Mouse (Mus musculus): Measurements from ENCODE around the gene Plekha1. TPM values are rescaled to one million over a fixed set of nuclear protein-coding genes. Genes with fewer than 3 reads are reported as not detected.

The Plekha1 gene
- polyA plus RNA-seq, 1 experiment from 2014 or later, result 50.1 TPM

GRCm38 (mm10) chr7:130898373-130898772, 32.8 kb downstream of the Plekha1 start:
- peak; percentile 42 for DNase-seq (ENCODE audit: low spot score)
- WGBS, result 80% methylated on average over 4 of the region's 4 CpGs
- no peaks in the 10 kb centered on the region for H3K9me3 ChIP-seq (ENCODE audit: control insufficient read depth, low read length)
- no peak overlapping the region for H3K4me2 ChIP-seq (replicated peaks; ENCODE audit: low read depth, low read length)
- no peak overlapping the region for H3K9ac ChIP-seq (ENCODE audit: low read depth, low read length)
- H3K27ac ChIP-seq (ENCODE audit: low read depth, low read length), result no peak overlapping the region
- no peak overlapping the region for H3K4me3 ChIP-seq (ENCODE audit: low read depth, low read length)
- H3K4me1 ChIP-seq (replicated peaks; ENCODE audit: control insufficient read depth, insufficient read depth, low read length), result no peaks in the 10 kb centered on the region
- H3K27me3 ChIP-seq (ENCODE audit: control insufficient read depth, insufficient read depth, low read length), result no peaks in the 10 kb centered on the region
- no peaks in the 10 kb centered on the region for H3K36me3 ChIP-seq (ENCODE audit: control insufficient read depth, insufficient read depth, low read length)
- ATAC-seq (ENCODE audit: low FRiP score), result no peak

DNA sequence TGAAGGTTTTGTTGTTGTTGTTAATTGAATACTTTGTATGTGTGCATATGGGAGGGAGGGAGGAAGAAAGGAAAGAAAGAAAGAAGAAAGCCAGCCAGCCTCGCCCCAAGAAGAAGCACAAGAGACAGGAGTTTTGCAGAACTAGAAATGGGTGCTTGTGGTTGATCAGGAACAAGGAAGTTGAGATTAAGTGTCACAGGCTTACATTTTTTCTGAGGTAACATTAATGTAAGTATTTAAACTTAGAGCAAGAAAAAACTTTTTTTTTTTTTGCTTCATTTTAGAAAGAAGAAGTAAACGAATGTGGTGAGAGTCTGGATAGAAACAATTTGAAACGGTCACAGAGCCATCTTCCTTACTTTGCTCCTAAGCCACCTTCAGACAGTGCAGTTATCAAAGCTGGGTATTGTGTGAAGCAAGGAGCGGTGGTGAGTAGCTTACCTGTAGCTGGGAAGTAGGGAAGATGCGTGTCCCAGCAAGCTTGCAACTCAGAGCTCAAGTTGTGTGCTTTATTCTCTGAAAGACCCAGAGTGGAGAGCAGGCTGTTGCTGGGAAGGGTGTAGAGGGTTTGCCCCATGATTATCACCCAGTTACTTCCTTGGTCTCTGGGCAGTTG, 34.8 kb downstream of the Plekha1 start:
- no peaks in the 10 kb centered on the region for H3K36me3 ChIP-seq (ENCODE audit: control insufficient read depth, insufficient read depth, low read length)
- WGBS, result 91% methylated on average over 5 of the region's 5 CpGs

GRCm38 (mm10) chr7:130902929-130903328, 37.4 kb downstream of the Plekha1 start:
- Histone ChIP-seq H3K9me3 (ENCODE audit: control insufficient read depth, low read length) (no peaks in the 10 kb centered on the region), H3K4me1 (replicated peaks; ENCODE audit: control insufficient read depth, insufficient read depth, low read length) (no peaks in the 10 kb centered on the region), H3K4me3 (ENCODE audit: low read depth, low read length) (no peak overlapping the region), H3K36me3 (ENCODE audit: control insufficient read depth, insufficient read depth, low read length) (no peaks in the 10 kb centered on the region), H3K27ac (ENCODE audit: low read depth, low read length) (no peak overlapping the region), H3K4me2 (replicated peaks; ENCODE audit: low read depth, low read length) (no peak overlapping the region), H3K27me3 (ENCODE audit: control insufficient read depth, insufficient read depth, low read length) (no peaks in the 10 kb centered on the region), H3K9ac (ENCODE audit: low read depth, low read length) (no peak overlapping the region)
- DNase-seq (ENCODE audit: low spot score), result no peak
- WGBS, result 92% methylated on average over 1 of the region's 1 CpGs
- ATAC-seq (ENCODE audit: low FRiP score), result no peak

More for the DNA sequence above, 34.8 kb downstream of the Plekha1 start:
- H3K4me2 ChIP-seq (replicated peaks; ENCODE audit: low read depth, low read length), result no peak overlapping the region
- no peaks in the 10 kb centered on the region for H3K27me3 ChIP-seq (ENCODE audit: control insufficient read depth, insufficient read depth, low read length)
- DNase-seq (ENCODE audit: low spot score), result no peak
- ATAC-seq (ENCODE audit: low FRiP score), result no peak
- no peaks in the 10 kb centered on the region for H3K9me3 ChIP-seq (ENCODE audit: control insufficient read depth, low read length)
- no peak overlapping the region for H3K4me3 ChIP-seq (ENCODE audit: low read depth, low read length)
- no peak overlapping the region for H3K9ac ChIP-seq (ENCODE audit: low read depth, low read length)
- H3K4me1 ChIP-seq (replicated peaks; ENCODE audit: control insufficient read depth, insufficient read depth, low read length), result no peaks in the 10 kb centered on the region
- no peak overlapping the region for H3K27ac ChIP-seq (ENCODE audit: low read depth, low read length)

GRCm38 (mm10) chr7:130903505-130904074, 38.0 kb downstream of the Plekha1 start:
- WGBS, result 92% methylated on average over 16 of the region's 16 CpGs
- no peak overlapping the region for H3K27ac ChIP-seq (ENCODE audit: low read depth, low read length)
- ATAC-seq (ENCODE audit: low FRiP score) (no peak), DNase-seq (ENCODE audit: low spot score) (no peak)
- H3K4me3 ChIP-seq (ENCODE audit: low read depth, low read length), result no peak overlapping the region
- no peak overlapping the region for H3K4me2 ChIP-seq (replicated peaks; ENCODE audit: low read depth, low read length)
- H3K9me3 ChIP-seq (ENCODE audit: control insufficient read depth, low read length), result no peaks in the 10 kb centered on the region
- no peaks in the 10 kb centered on the region for H3K4me1 ChIP-seq (replicated peaks; ENCODE audit: control insufficient read depth, insufficient read depth, low read length)
- no peaks in the 10 kb centered on the region for H3K36me3 ChIP-seq (ENCODE audit: control insufficient read depth, insufficient read depth, low read length)
- no peak overlapping the region for H3K9ac ChIP-seq (ENCODE audit: low read depth, low read length)
- no peaks in the 10 kb centered on the region for H3K27me3 ChIP-seq (ENCODE audit: control insufficient read depth, insufficient read depth, low read length)

GRCm38 (mm10) chr7:130904571-130905365, 39.2 kb downstream of the Plekha1 start:
- 94% methylated on average over 13 of the region's 13 CpGs for WGBS
- H3K27me3 ChIP-seq (ENCODE audit: control insufficient read depth, insufficient read depth, low read length), result no peaks in the 10 kb centered on the region
- no peaks in the 10 kb centered on the region for H3K9me3 ChIP-seq (ENCODE audit: control insufficient read depth, low read length)
- H3K27ac ChIP-seq (ENCODE audit: low read depth, low read length), result no peak overlapping the region
- H3K4me2 ChIP-seq (replicated peaks; ENCODE audit: low read depth, low read length), result no peak overlapping the region
- ATAC-seq (ENCODE audit: low FRiP score), result no peak
- no peaks in the 10 kb centered on the region for H3K36me3 ChIP-seq (ENCODE audit: control insufficient read depth, insufficient read depth, low read length)
- no peak overlapping the region for H3K4me3 ChIP-seq (ENCODE audit: low read depth, low read length)
- no peak overlapping the region for H3K9ac ChIP-seq (ENCODE audit: low read depth, low read length)
- DNase-seq (ENCODE audit: low spot score), result no peak
- no peaks in the 10 kb centered on the region for H3K4me1 ChIP-seq (replicated peaks; ENCODE audit: control insufficient read depth, insufficient read depth, low read length)

DNA sequence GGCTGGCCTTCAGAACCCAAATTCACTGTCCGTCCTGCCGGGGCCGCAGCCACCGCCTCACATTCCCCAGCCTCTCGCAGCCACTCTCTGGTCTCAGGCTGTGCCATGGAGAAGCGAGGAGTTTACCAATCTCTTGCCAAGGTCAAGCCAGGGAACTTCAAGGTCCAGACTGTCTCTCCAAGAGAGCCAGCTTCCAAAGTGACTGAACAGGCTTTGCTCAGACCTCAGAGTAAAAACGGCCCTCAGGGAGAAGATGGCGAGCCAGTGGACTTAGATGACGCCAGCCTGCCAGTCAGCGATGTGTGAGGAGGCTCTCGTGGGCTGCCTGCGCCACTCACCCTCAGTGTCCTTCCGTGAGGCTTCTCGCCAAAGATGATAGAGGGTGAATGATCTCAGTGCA, 45.3 kb downstream of the Plekha1 start:
- Histone ChIP-seq H3K4me3 (ENCODE audit: low read depth, low read length) (no peak overlapping the region), H3K9ac (ENCODE audit: low read depth, low read length) (no peak overlapping the region), H3K4me1 (replicated peaks; ENCODE audit: control insufficient read depth, insufficient read depth, low read length) (no peaks in the 10 kb centered on the region), H3K36me3 (ENCODE audit: control insufficient read depth, insufficient read depth, low read length) (no peaks in the 10 kb centered on the region), H3K27me3 (ENCODE audit: control insufficient read depth, insufficient read depth, low read length) (no peaks in the 10 kb centered on the region), H3K9me3 (ENCODE audit: control insufficient read depth, low read length) (no peaks in the 10 kb centered on the region), H3K4me2 (replicated peaks; ENCODE audit: low read depth, low read length) (no peak overlapping the region), H3K27ac (ENCODE audit: low read depth, low read length) (no peak overlapping the region)
- WGBS, result 95% methylated on average over 14 of the region's 14 CpGs
- ATAC-seq (ENCODE audit: low FRiP score) (no peak), DNase-seq (ENCODE audit: low spot score) (no peak)

DNA sequence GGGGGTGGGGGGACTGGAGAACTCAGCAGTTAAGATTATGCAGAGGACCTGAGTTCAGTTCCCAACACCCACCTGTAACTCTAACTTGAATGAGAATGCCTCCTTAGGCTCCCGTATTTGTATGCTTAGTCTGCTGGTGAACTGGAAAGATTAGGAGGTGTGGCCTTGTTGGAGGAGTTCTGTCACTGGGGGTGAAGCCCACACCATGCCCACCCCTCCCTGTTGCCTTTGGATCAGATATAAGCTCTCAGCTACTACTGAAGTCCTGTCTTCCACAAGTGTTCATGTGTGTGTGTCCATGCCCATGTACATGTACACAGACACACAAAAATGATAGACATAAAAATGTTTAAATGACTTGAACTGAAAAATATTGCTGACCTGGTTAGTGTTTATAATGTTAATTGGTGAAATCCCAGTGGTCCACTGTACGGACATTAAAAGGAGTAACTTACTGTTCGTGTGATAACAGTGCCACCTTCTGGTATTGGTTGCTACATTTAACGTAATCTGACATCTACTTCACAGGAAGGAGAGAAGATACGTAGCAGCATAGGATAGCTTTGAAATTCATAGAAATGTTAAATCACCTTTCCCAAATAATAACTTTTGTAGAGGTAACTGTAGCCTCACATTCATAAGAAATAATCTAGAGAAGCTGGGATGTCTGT, 49.3 kb downstream of the Plekha1 start:
- ATAC-seq (ENCODE audit: low FRiP score) (no peak), DNase-seq (ENCODE audit: low spot score) (peak; percentile 53)
- Histone ChIP-seq H3K27me3 (ENCODE audit: control insufficient read depth, insufficient read depth, low read length) (no peaks in the 10 kb centered on the region), H3K4me1 (replicated peaks; ENCODE audit: control insufficient read depth, insufficient read depth, low read length) (no peaks in the 10 kb centered on the region), H3K27ac (ENCODE audit: low read depth, low read length) (no peak overlapping the region), H3K4me2 (replicated peaks; ENCODE audit: low read depth, low read length) (no peak overlapping the region), H3K9me3 (ENCODE audit: control insufficient read depth, low read length) (no peaks in the 10 kb centered on the region), H3K4me3 (ENCODE audit: low read depth, low read length) (no peak overlapping the region), H3K36me3 (ENCODE audit: control insufficient read depth, insufficient read depth, low read length) (no peaks in the 10 kb centered on the region), H3K9ac (ENCODE audit: low read depth, low read length) (no peak overlapping the region)
- 60% methylated on average over 5 of the region's 5 CpGs for WGBS

DNA sequence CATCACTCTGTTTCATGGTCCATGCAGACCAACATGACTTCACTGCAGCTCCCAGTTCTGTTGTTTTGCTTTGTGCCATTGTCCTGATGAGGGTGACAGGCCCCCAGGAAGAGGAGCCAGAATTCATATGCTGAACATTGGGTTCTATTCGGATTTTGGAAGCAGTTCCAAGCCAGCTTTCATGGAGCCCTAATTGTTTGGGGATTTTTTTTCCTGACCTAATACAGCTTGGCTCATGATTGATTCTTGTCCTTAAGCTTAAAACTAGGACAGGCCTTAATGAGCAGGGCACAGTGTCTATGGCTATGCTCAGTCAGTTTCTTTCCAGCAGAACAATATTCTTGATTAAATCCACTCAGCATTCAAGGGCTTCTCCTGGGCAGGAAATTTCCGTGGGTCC, 52.7 kb downstream of the Plekha1 start:
- no peak overlapping the region for H3K4me3 ChIP-seq (ENCODE audit: low read depth, low read length)
- H3K27me3 ChIP-seq (ENCODE audit: control insufficient read depth, insufficient read depth, low read length), result no peaks in the 10 kb centered on the region
- no peak overlapping the region for H3K27ac ChIP-seq (ENCODE audit: low read depth, low read length)
- no peaks in the 10 kb centered on the region for H3K4me1 ChIP-seq (replicated peaks; ENCODE audit: control insufficient read depth, insufficient read depth, low read length)
- no peak for ATAC-seq (ENCODE audit: low FRiP score)
- no peak overlapping the region for H3K4me2 ChIP-seq (replicated peaks; ENCODE audit: low read depth, low read length)
- no peak overlapping the region for H3K9ac ChIP-seq (ENCODE audit: low read depth, low read length)
- DNase-seq (ENCODE audit: low spot score), result no peak
- no peaks in the 10 kb centered on the region for H3K9me3 ChIP-seq (ENCODE audit: control insufficient read depth, low read length)
- WGBS, result 70% methylated on average over 2 of the region's 2 CpGs
- no peaks in the 10 kb centered on the region for H3K36me3 ChIP-seq (ENCODE audit: control insufficient read depth, insufficient read depth, low read length)

Measured in hindbrain, embryonic 11.5 days (tissue).